Mouse (Mus musculus) thymus, postnatal 0 days (tissue): ENCODE measurements around the gene Speg. TPM values are rescaled to one million over a fixed set of nuclear protein-coding genes. Genes with fewer than 3 reads are reported as not detected.

Experiments used
- DNase-seq: peaks from one replicate; pipeline ENCODE4 v3.0.0-alpha.2; 2015; ENCODE audit warnings: low spot score
- polyA plus RNA-seq: library from polyadenylated mRNA; unstranded; fragments of >200 nt; fragmentation: Nextera tagmentation; extraction: Ambion mirVana; gene quantifications from 2 replicates; pipeline ENCODE4 v1.2.1, GENCODE M21; 2015

The Speg gene
- polyA plus RNA-seq, 1 experiment from 2014 or later = 1.6 TPM

DNA sequence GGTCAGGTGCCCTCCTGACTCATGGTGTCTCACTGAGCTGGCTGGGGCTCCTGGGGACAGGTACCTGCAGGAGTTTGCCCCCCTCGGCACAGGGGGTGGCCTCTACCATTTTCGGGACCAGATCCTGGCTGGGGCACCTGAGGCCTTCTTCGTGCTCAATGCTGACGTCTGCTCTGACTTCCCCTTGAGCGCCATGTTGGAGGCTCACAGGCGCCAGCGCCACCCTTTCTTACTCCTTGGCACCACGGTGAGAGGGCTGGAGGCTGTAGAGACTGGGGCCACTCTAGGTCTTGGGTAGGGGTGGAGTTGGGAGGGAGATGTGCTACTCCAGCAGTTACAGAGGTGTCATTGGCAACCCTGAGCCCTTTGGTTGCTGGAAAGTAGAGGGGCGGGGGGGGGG is 63.7 kb downstream of the Speg start:
- no peak for DNase-seq

DNA sequence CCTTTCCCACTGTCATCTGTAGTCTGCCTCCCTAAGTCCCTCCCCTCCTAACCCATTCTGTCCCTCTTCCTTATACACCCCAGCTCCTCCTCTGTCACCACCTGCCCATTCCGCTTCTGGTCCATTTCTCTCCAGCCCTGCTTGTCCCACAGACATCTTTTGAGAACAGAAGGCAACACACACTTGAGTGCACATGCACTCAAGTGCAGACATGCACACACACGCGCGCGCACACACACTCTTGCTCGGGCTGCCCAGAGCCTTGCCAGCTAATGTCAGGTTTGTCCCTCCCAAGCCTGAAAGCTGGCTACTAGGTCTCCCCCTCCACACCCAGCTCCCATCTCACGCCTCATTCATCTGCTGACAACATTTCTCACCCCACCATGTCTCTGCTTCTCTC is 65.6 kb downstream of the Speg start:
- no peak for DNase-seq

DNA sequence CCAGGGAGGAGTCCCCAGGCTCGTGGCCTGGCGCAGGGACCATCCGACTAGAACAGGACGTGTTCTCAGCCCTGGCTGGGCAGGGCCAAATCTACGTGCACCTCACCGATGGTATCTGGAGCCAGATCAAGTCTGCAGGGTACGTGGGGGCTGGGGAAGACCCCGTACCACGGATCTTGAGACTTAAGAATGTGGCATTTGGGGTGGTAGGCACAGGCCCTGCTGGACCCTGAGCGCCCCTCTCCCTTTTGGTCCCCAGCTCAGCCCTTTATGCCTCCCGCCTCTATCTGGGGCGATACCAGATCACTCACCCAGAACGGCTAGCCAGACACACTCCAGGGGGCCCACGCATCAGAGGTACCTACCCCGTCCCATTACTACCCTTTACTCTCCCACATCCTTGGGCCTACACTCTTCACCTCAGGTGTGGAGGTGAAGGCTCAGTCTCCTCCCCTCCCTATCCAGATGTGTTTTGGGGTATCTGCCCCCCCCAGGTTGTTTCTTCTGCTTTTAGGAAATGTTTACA is 66.4 kb downstream of the Speg start:
- no peak for DNase-seq

DNA sequence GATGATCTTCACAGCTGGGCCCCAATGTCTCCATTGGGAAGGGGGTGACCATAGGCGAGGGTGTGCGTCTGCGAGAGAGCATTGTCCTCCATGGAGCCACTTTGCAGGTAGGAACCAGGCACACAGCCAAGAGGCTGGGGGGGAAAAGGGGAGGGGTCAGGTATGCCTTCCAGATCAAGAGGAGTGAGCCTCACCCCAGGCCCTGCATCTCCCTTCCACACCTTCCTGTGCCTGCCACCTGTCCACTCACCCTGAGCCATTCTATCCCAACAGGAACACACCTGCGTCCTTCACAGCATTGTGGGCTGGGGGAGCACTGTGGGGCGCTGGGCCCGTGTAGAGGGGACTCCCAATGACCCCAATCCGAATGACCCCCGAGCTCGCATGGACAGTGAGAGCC is 67.1 kb downstream of the Speg start:
- DNase-seq = no peak

DNA sequence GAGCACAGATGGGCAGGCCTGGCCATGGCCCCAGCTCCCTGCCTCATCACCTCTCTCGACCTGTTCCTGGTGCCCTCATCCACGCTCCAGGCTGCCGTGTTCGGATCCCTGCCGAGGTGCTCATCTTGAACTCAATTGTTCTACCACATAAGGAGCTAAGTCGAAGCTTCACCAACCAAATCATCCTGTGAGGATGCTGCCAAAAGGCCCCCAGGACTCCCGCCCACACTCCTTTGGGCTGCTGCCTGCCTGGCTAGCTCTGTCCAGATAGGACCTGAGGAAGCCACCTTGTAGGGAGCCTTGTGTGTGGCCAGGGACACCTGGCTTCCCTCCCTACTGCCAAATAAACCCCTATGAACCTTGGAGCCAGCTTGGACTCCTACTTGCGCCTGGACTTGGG is 67.7 kb downstream of the Speg start:
- no peak for DNase-seq

DNA sequence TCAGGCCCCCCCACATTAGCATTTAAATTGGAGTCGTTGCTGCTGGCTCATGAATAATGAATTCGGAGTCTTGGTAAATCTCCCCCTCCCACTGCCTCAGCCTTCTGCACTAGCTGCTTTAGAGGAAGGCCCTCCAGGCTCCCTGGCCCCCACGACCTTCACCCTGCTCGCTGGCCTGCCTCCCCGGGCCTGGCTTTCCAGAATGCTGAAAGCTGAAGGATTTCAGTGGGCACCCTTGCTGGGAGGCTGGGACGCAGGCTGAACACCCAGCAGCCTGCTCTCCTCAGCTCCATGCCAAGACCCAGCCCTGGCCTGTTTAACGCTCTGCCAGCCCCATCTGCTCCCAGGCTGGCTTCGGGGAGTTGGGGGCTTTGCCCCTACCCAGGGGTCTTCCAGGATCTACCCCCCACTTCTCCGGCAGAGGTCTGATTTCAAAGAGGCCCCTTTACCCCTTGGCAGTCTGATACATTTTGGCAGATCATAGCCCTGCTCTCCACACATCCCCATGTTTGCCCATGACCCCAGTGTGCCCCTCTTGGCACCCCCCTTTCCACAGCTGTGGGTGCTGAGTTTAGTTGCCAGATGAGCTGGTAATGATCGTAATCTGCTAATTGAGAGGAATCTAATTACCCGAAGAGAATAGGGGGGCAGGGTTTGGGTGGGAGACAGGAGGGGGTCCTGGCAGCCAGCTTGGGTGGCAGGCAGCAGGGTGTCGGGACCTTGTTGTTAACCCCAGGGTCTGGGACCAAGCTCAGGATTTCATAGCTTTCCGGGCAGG is 68.3 kb downstream of the Speg start:
- DNase-seq = no peak

DNA sequence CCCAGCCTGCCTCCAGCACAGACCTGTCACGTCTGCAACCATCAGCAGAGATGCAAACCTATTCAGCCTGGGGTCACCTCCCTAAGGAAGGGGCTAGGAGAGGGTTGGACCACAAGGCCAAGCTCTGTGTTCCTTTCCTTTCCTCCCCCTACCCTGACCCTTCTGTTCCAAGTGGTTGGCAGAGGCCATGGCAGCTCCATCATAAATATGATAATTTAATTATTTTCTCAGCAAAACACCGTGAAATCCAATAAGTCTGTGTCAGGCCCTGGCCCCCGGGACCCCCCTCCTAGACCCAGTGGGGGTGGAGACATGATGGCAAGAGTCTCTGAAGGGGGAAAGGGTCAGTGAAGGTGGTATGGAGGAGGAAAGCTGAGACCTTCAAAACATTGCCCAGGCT is 69.1 kb downstream of the Speg start:
- DNase-seq = no peak

DNA sequence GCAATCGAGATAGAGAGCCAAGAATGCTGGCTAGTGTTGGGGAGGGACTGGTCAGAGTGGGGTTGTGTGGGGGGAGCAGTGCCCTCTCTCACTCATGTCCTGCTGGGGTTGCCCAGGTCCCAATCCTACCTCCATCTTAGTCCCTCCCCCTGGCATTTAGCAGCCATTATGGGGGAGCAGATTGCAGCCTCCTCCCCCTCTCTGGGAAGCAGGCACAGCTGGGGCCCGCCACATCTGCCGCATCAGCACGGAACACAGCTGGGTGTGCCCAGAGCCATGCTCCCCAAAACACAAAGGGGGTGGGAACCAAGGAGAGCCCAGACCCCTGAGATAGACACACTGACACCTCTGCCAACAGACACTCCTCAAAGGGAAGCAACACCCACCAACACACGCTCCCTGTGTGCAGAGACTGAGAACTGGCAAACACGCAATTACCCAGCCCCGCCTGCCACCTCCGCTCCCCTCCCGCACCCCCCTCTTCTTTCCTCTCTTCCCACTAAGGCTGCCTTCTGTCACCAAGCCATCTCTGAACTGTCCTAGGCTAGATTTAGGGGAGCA is 70.1 kb downstream of the Speg start:
- DNase-seq = no peak

DNA sequence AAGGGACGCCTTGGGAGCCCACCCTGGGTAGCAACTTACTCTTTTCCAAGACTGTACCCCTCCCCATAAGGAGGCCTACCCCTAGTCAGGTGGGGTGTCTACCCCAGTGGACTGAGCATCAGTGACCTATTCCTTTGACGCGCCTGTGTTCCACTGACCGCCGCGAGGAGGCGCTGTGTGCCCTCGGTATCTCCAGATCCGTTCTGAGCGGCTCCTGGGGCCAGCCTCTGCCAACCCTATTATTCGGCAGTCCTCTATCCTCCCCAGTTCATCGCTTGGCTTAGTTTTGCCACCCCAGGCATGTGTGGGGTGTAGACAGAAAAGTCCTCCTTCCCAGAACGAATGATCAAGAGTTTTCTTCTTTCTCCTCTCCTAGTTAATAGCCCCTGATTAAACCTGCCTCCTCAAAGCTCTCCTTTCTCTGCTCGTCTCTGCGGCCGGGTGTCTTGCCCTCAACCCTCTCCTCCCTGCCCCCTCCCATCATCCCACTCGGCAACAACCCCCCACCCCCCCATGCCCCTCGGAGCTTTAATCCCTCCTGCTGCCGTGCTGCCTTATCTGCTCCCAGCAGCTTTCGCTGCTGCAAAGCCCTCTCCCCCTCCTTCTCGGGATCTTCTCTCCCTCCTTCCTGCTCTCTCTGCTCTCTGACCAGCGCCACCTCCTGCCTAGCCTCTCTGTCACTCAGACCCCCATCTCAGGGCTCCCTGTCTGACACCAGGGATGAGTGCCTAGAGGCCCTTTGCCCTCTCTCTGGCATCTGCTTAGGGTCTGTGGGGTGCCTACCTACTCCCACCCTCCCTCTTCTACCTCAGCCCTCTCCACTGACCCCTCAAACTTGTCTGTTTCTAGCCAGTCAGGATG is 70.9 kb downstream of the Speg start:
- peak; percentile 57 for DNase-seq

DNA sequence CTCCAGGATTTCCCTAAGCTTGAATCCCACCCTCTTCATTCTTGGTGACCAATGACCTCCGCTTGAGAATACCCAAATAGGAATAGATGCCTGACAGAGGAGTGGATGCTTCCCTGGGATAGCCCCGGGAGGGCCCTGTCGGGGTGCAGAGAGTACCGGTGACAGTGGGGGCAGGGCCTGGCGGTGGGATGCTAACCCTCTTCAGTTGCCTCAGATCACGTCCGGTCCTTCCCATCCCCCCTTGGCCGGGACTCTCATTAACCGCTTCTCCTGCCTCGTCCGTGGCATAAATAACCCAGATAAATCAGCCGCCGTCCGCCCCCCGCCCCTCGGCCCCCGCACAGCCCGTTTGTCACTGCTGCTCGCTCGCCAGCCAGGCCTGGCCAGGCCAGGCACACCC is 71.6 kb downstream of the Speg start:
- no peak for DNase-seq

DNA sequence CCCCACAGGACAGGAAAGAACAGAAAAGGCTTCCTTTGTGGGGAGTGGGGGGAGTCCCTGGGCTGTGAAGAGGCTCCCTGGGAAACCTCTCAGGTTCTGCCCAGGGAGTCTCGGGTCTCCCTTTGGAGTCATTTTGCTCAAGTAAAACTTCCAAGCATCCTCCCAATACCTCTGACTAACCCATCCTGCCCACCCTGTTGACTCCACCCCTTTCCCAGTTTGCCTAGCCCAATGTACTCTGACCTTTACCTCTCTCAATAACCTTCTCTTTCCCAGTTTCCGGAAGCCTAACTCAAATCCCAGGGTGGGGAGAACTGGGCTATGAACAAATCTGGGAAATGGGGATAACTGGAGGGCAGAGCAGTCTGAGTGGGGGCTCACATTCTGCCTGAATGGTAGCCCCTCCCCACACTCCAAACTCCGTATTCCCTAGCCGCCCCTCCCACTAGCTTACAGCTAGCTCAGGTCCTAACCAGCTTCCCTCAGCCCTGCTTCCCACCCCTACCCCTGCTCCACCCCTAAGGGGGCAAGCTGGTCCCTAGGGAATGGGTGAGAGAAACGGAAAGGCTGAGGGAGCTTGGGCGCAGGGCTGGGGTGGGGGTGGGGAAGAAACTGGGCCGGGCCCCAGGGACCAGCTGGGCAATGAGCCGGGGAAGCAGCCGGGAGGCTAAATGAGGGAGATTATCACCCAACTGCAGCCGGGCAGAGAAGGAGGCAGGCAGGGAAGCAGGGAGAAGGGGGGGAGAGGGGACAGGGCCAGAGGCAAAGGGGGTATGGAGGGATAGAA is 72.4 kb downstream of the Speg start:
- no peak for DNase-seq

DNA sequence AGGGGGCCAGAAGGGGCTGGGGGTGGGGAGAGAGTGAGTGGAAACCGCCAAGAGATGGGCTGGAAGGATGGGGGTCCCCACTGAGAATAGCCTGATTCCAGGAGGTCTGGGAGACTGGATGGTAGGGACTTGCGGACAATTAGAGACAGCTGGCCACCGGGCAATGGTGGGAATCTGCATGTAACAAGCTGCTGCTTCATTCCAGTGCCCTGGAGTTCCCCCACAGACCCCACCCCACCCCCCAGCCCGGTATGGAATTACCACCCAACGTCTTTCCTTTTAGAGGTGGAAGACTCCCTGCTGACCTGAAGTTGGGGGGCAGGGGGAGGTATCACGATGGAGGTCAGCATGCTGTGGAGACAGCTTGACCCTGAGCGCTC is 72.9 kb downstream of the Speg start:
- DNase-seq = no peak

DNA sequence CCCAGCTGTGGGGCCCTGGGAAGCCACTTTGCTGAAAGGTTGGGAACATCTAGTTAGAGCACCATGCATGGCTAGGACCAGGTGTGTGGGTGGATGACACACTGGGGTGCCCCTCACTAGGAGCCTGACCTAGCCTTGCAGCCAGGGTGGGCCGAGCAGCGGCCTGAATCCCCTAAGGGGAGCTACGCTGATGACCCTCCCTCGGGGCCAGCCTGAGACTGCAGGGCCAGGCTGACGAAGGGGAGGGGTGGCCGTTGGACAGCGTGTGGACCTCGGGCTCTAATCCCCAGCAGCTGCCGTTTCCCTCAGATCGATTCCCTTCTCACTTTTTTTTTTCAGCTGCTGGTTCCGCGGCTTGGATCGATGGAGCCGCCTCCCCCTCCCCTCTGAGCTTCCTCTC is 73.8 kb downstream of the Speg start:
- no peak for DNase-seq

DNA sequence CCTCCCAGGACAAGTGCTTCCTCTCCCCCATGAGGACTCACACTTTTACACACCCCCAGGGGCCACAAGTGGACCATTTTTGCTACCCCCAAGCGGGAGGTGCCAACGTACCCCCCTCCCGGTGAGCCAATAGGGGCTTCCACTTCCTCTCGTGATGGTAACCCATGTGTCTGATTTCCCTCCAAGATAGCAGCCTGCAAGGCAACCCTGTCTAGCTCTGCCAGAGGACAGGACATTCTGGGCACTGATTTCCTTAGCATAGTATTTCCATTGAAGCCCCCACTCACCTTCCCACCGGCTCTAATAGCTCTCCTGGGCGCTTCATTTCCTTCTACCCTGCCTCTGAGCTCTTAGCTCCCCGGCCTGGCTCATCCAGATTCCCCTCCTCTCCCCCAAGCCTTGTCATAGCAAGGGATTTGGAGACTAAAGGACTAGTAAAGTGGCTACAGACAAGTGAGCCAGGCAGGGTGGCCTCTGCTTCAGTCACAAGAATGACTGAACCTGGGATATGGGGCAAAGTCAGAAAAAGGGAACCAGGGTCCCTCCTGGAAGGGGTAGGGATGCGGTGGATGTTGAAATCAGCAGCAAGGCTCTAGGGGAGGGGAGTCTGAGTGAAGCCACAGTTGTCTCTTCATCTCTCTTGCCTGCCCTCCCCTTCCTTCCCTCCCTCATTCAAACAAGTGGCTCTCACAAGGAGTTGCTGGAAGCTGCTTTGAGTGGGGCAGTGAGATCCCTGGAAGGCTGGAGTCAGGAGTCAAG is 74.5 kb downstream of the Speg start:
- DNase-seq = no peak

DNA sequence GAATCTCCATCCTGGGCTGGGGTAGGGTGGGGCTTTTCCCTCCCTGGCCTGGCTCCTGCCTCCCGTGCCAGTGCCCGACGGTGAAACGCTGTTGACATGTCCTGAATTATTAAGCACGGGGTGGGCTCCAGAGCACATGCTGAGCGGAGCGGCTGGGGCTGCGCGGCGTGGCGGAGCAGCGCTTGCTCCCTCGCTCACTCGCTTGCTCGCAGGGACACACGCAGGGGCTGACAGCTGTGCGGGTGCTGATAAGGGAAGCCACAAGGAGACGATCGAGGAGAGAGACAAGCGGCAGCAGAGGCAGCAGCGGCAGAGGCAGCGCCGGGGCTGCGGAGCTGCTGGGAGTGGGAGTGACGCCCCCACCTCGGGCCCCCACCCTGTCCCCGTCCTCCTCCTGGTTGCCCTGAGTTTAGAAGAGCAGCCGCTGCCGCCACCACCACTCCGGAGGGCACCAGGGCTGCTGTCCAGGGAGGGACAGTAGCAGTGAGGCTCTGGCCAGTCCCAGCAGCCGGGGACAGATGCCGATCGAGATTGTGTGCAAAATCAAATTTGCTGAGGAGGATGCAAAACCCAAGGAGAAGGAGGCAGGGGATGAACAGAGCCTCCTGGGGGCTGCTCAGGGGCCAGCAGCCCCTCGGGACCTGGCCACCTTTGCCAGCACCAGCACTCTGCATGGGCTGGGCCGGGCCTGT is 75.4 kb downstream of the Speg start, which contains the start of gene Asic4:
Asic4 (plus strand) TSS at position 123 of the 692 bp plus-strand sequence.
- DNase-seq = no peak

DNA sequence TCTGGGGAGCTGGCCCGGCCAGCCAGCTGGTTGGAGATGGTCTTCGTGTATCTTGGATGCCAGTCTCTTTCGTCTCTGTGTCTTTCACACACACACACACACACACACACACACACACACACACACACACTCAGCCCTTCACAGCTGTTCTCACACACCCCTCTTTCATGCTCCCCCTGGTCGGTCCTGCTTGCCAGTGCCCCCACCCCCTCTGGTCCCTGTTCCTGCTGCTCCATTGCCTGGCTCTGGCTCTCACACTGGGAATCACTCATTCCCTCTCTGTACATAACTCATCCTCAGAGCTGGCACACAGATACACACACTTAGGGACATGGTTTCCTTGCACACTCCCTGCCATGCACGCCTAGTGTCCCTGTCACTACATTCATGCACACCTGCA is 76.8 kb downstream of the Speg start:
- DNase-seq = no peak

DNA sequence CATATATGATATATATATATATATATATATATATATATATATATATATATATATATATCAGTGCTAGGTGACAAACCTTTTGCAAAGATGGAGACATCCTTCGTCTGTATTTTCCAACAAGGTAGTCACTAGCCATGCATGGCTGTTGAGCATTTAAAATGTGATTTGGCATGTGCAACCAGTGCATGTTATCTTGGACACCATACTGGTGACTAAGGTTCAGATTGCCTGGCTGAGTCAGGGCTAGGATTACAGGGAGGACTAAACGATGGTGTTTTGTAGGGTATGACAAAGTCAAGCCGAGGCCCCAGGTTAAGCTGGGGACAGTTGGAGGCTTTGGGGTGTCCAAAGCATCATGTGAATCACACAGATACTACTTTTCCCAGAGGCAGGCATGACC is 80.3 kb downstream of the Speg start:
- no peak for DNase-seq

DNA sequence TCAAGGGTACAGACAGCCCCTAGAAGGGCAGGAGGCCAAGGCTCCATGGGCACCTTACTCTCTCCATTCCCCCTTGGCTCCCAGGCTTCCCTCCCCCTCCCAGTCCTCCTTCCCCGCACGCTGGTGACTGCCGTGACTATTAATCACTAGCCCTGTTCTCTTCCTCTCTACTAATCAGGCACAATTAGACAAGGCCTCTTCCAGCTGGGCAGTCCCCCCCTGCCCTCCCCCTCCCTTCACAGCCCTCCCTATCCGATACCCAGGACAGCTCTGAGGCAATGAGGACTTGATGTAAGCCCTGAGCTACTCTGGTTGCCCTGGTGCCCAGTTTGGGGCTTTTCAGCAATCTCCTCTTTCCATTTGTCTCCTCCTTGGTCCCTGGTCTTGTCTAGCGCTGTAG is 80.9 kb downstream of the Speg start:
- DNase-seq = no peak

DNA sequence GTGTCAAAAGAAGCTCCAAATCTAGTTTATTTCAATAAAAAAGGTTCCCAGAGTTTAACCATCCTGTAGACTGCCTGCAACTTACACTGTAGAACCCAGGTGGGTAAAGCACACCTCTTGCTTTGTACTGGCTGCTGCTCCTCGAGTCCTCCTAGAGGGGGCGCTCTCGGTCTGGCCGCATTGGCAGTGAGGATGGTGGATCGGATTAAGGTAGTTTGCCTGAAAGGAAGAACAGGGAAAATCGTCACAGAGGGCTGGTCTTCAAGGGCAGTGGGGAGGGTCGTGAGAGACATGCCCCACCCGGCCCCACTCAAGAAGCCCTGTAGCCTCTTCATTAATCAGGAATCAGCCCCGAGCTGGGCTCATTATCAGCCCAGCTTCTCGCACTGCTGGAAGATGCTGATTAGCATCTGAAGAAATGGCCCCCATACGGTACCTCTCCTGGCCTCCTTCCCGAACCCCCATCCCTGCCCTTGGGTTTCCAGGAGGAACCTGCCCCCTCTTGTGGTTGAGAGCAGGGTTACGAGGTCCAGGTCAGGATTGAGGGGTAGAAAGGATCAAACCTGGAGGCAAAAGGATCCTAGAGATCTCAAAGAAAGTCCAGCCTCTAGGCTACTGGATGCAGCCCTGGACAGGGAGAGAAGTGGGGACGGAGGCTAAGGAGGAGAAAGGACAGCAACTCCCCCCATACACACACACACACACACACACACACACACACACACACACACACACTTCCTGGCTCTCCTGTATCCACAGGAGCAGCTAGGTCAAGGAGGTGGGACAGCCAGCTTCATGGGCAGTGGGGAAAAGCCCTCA is 81.9 kb downstream of the Speg start:
- DNase-seq = peak; percentile 23
